Mouse (Mus musculus) liver, embryonic 14.5 days (tissue): ENCODE results near the gene Psmg1. TPM values are rescaled to one million over a fixed set of nuclear protein-coding genes. Genes with fewer than 3 reads are reported as not detected.
"Not testable (repeated sequence)": the region's sequence is repeated elsewhere in the genome, so short reads cannot be mapped to it uniquely, and the experiment has no call there.

Source experiments
- ATAC-seq: fragments of 200-750 bp; cut with Nextera tagmentation; 2 replicates; pipeline ENCODE4 v1.8.0; 2017; ENCODE audit warnings: moderate number of reproducible peaks, mild to moderate bottlenecking, moderate library complexity; ENCODE audit not compliant: insufficient read depth
- DNase-seq, 3 experiments: peaks; one replicate each; pipeline ENCODE4 v3.0.0-alpha.2; 2012 to 2013; ENCODE audit warnings: low read depth in 3 of 3, low spot score in 3 of 3
- H3K27ac ChIP-seq: fragments of 300-500 bp; sonication (generic); 2 replicates; pipeline ENCODE4 v1.5.1; 2014; ENCODE audit warnings: moderate library complexity, mild to moderate bottlenecking, control low read depth, inconsistent platforms
- H3K27me3 ChIP-seq: fragments of 300-500 bp; sonication (generic); 2 replicates; pipeline ENCODE4 v1.6.1; 2014; ENCODE audit warnings: mild to moderate bottlenecking, low read length, moderate library complexity; ENCODE audit not compliant: control insufficient read depth, insufficient read depth
- H3K36me3 ChIP-seq: fragments of 300-500 bp; sonication (generic); replicated peaks from 2 replicates; pipeline ENCODE4 v1.6.1; 2014; ENCODE audit warnings: low read depth; ENCODE audit not compliant: control insufficient read depth, insufficient read depth
- H3K4me1 ChIP-seq, 2 experiments: fragments of 200-500 bp in 1 of 2; fragments of 300-500 bp in 1 of 2; sonication (generic) in 1 of 2; replicated peaks; 2 replicates each; pipeline ENCODE4 v1.6.1; 2012 to 2014; ENCODE audit warnings: antibody characterized with exemption in 1 of 2, inconsistent platforms in 1 of 2, low read length in 1 of 2; ENCODE audit not compliant: control insufficient read depth in 2 of 2, insufficient read depth in 2 of 2
- H3K4me2 ChIP-seq: fragments of 300-500 bp; sonication (generic); 2 replicates; pipeline ENCODE4 v1.6.1; 2014; ENCODE audit warnings: low read depth, mild to moderate bottlenecking, control low read depth, moderate library complexity
- H3K4me3 ChIP-seq, 2 experiments: fragments of 200-500 bp in 1 of 2; fragments of 300-500 bp in 1 of 2; sonication (generic) in 1 of 2; 2 replicates each; pipeline ENCODE4 v1.5.1; 2012 to 2014; ENCODE audit warnings: low read depth in 2 of 2, low read length in 2 of 2, mild to moderate bottlenecking in 2 of 2, control low read depth in 1 of 2, inconsistent platforms in 1 of 2, moderate library complexity in 1 of 2; ENCODE audit not compliant: insufficient read depth in 1 of 2
- H3K9ac ChIP-seq: fragments of 300-500 bp; sonication (generic); replicated peaks from 2 replicates; pipeline ENCODE4 v1.6.1; 2014; ENCODE audit warnings: mild to moderate bottlenecking, control low read depth, moderate library complexity
- H3K9me3 ChIP-seq: fragments of 300-500 bp; sonication (generic); 2 replicates; pipeline ENCODE4 v1.6.1; 2016; ENCODE audit warnings: low read length, mixed read lengths; ENCODE audit not compliant: control insufficient read depth
- CTCF ChIP-seq: IDR thresholded peaks from 2 replicates; pipeline ENCODE4 v1.5.1; 2016; ENCODE audit warnings: antibody characterized with exemption, low read depth, control low read depth
- EP300 ChIP-seq: IDR thresholded peaks from 2 replicates; pipeline ENCODE4 v1.6.1; 2016; ENCODE audit warnings: antibody characterized with exemption, low read depth
- WGBS: fragments of 180-500 bp; shearing (Covaris S2); extraction: QIAGEN DNeasy Blood & Tissue Kit; methylation state at CpG from one replicate; pipeline ENCODE4 v1.1.7; 2014; ENCODE audit not compliant: insufficient replicate concordance; 5-methylcytosine and 5-hydroxymethylcytosine counted together
- polyA plus RNA-seq, 2 experiments: library from polyadenylated mRNA; depleted of rRNA in 1 of 2; stranded (reverse) in 1 of 2; unstranded in 1 of 2; fragments of >200 nt; fragmentation: Nextera tagmentation in 1 of 2; extraction: Ambion mirVana in 1 of 2; gene quantifications; 2 replicates each; pipeline versions ENCODE4 v1.2.1 to v1.2.3; 2012 to 2014

Psmg1 gene
- polyA plus RNA-seq, 2 experiments: 28.9 to 43.7 TPM

GRCm38 (mm10) chr16:96026256-96026655 is 35.5 kb upstream of the Psmg1 start:
- no peaks in the 10 kb centered on the region for H3K4me1 ChIP-seq
- H3K9me3 ChIP-seq: no peaks in the 10 kb centered on the region
- TF ChIP-seq CTCF (no peak), EP300 (no peak)
- peaks cover 5% of the 10 kb centered on the region for H3K36me3 ChIP-seq
- ATAC-seq (no peak), DNase-seq (no peak)
- H3K27ac ChIP-seq: no peak overlapping the region
- H3K27me3 ChIP-seq: no peaks in the 10 kb centered on the region
- WGBS: 67% methylated on average over 5 of the region's 5 CpGs
- H3K4me2 ChIP-seq: no peak overlapping the region
- H3K4me3 ChIP-seq: no peak overlapping the region
- no peak overlapping the region for H3K9ac ChIP-seq

- H3K36me3 ChIP-seq: peaks cover 5% of the 10 kb centered on the region
- ATAC-seq: no peak
- no peak overlapping the region for H3K4me3 ChIP-seq
- H3K4me2 ChIP-seq: no peak overlapping the region
- H3K4me1 ChIP-seq: no peaks in the 10 kb centered on the region
- WGBS: 57% methylated on average over 3 of the region's 3 CpGs
- no peak for TF ChIP-seq CTCF
- TF ChIP-seq EP300: no peak
- H3K9ac ChIP-seq: no peak overlapping the region
- no peak overlapping the region for H3K27ac ChIP-seq
- H3K27me3 ChIP-seq: no peaks in the 10 kb centered on the region
- no peak for DNase-seq
- no peaks in the 10 kb centered on the region for H3K9me3 ChIP-seq
Measured at GRCm38 (mm10) chr16:96025244-96025643, 34.5 kb upstream of the Psmg1 start.

GRCm38 (mm10) chr16:96021045-96021444 is 30.3 kb upstream of the Psmg1 start:
- ATAC-seq (no peak), DNase-seq (no peak)
- no peaks in the 10 kb centered on the region for H3K27me3 ChIP-seq
- no peaks in the 10 kb centered on the region for H3K9me3 ChIP-seq
- no peak overlapping the region for H3K4me3 ChIP-seq
- peaks cover 3% of the 10 kb centered on the region for H3K36me3 ChIP-seq
- no peak overlapping the region for H3K9ac ChIP-seq
- TF ChIP-seq CTCF (no peak), EP300 (no peak)
- no peak overlapping the region for H3K4me2 ChIP-seq
- H3K27ac ChIP-seq: no peak overlapping the region
- 80% methylated on average over 10 of the region's 10 CpGs for WGBS
- H3K4me1 ChIP-seq: no peaks in the 10 kb centered on the region

- H3K9ac ChIP-seq, H3K4me2 ChIP-seq, H3K27me3 ChIP-seq, DNase-seq, H3K9me3 ChIP-seq, H3K4me1 ChIP-seq, ATAC-seq, H3K36me3 ChIP-seq, H3K4me3 ChIP-seq, H3K27ac ChIP-seq: not testable (repeated sequence)
- no CpG with 5 or more reads among the region's 10 CpGs for WGBS
Measured at GRCm38 (mm10) chr16:96009124-96009523, 18.4 kb upstream of the Psmg1 start.

GRCm38 (mm10) chr16:96004278-96004677 is 13.5 kb upstream of the Psmg1 start:
- not testable (repeated sequence) for H3K27ac ChIP-seq, H3K9ac ChIP-seq, H3K4me3 ChIP-seq, H3K4me1 ChIP-seq, H3K9me3 ChIP-seq, DNase-seq, H3K4me2 ChIP-seq, H3K27me3 ChIP-seq, H3K36me3 ChIP-seq, ATAC-seq
- WGBS: no CpG with 5 or more reads among the region's 10 CpGs

GRCm38 (mm10) chr16:95999291-95999690 is 8.5 kb upstream of the Psmg1 start:
- no peak for TF ChIP-seq EP300
- no peak for TF ChIP-seq CTCF
- WGBS: 70% methylated on average over 5 of the region's 5 CpGs
- no peaks in the 10 kb centered on the region; the same call in 1 of the 2 replicates for H3K36me3 ChIP-seq
- H3K9ac ChIP-seq: no peak overlapping the region
- H3K9me3 ChIP-seq: no peaks in the 10 kb centered on the region
- no peaks in the 10 kb centered on the region for H3K27me3 ChIP-seq
- DNase-seq: no peak
- no peak overlapping the region for H3K4me3 ChIP-seq
- no peak overlapping the region for H3K27ac ChIP-seq
- ATAC-seq: no peak
- no peak overlapping the region for H3K4me2 ChIP-seq
- H3K4me1 ChIP-seq: no peaks in the 10 kb centered on the region; a peak in 1 of 4 replicates
